Mouse (Mus musculus): Measurements from ENCODE around the gene Banf1.

DNA sequence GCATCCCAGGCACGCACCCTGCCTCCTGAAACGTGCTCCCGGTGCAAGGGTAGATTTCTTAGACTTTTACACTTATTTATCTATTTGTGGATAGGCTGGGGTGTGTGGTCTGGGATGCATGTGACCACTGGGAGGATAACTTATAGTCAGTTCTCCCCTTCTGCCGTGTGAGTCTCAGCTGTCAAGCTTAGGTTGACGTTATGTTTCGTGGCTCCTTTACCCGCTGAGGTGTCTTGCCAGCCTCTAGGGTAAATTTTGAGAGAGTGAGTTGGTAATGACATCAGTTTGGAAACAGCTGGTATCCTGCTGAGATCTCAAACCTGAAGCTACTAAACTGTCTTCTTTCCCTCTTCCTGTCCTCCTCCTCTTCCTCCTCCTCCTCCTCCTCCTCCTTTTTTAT is 39.0 kb upstream of the Banf1 start:
- no peak for TF ChIP-seq CTCF (IDR thresholded peaks at IDR 0.05; ENCODE audit: low read depth, low read length)
- no peak for TF ChIP-seq POLR2A (IDR thresholded peaks at IDR 0.05; ENCODE audit: extremely low read depth, insufficient read depth, low read length)

Data from liver, adult 2 months (tissue).